Mouse (Mus musculus) small intestine, adult 2 months (tissue): Measurements from ENCODE around the gene Ptf1a.

Experiments used
- CTCF ChIP-seq: fragments of 200-500 bp; IDR thresholded peaks from 2 replicates; pipeline ENCODE4 v1.5.1; 2012; ENCODE audit warnings: low read depth, mild to moderate bottlenecking, control low read depth, inconsistent platforms, low read length, moderate library complexity, mixed read lengths; ENCODE audit not compliant: insufficient replicate concordance, insufficient read length; ENCODE audit errors: extremely low read depth
- POLR2A ChIP-seq: fragments of 200-500 bp; IDR thresholded peaks from 2 replicates; pipeline ENCODE4 v1.6.1; 2012; ENCODE audit warnings: low read depth, mild to moderate bottlenecking, control low read depth, inconsistent platforms, low read length, moderate library complexity

DNA sequence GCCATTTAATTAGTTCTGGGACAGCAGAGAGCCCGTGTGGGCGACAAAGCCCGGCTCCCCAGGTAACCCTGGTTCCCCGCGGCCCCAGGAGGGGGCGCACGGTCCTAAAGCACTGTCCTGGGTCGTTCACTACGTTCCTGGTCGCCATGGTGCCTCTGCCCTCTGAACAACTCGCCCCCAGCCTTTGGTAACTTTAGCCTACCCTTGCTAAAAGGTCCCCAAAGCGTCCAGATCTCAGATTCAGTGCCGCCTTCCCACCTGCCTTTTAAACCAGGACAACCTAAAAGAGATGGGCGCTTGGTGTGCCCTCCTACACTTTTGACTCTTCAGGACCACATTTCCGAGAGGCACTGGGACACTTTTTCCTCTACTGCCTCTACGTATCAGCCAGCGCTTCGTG, 14.3 kb upstream of the Ptf1a start:
- no peak for TF ChIP-seq POLR2A
- TF ChIP-seq CTCF: no peak
